Mouse (Mus musculus): ENCODE data around the gene AC124502.3.
A peak's percentile ranks its signal among the peaks of the same experiment; 100 is the strongest.

DNA sequence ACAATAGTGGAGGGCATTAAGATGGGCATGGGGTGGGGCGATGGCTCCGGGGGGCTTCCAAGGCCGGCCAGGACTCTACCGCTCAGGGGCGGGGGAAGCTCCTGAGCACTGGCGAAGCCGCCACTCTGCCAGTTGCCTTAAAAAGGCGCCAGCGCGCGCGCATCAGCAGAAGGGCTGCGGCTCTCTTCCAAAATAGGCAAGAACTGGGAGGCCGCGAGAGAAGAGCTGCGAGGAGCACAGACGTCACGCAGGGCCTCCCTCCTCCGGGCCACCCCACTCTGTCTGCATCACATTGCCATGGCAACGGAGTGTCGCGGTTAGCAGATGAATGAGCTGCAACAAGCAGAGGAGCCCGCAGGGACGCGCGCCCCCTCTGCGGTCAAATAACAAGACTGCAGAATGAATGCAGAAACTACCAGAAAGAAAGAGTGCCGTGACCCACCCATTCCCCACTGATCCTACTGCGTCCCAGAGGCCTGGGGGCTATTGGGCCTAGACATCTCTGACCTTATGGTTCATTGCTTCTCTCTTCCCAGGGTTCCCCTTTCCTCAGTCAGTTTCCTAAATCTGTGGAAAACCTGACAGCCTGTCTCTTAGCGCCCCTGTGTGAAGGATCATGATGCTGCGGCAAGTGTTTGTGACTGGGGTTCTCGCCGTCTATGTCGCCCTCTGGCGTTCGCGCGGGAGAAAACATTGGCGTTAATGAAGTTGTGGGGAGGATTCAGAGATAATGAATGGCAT is 36.9 kb upstream of the AC124502.3 start:
- TF ChIP-seq CTCF (IDR thresholded peaks at IDR 0.05; ENCODE audit: low read depth) (peak; percentile 88), EP300 (IDR thresholded peaks at IDR 0.05; ENCODE audit: low read depth) (no peak)

Measured in liver, embryonic 14.5 days (tissue).